Mouse (Mus musculus) lung, postnatal 14 days (tissue): ENCODE measurements around the gene Fxr1.
"Not testable (repeated sequence)": the region's sequence is repeated elsewhere in the genome, so short reads cannot be mapped to it uniquely, and the experiment has no call there.

Experiments
- DNase-seq: peaks from one replicate; pipeline ENCODE4 v3.0.0; 2021

The Fxr1 gene

DNA sequence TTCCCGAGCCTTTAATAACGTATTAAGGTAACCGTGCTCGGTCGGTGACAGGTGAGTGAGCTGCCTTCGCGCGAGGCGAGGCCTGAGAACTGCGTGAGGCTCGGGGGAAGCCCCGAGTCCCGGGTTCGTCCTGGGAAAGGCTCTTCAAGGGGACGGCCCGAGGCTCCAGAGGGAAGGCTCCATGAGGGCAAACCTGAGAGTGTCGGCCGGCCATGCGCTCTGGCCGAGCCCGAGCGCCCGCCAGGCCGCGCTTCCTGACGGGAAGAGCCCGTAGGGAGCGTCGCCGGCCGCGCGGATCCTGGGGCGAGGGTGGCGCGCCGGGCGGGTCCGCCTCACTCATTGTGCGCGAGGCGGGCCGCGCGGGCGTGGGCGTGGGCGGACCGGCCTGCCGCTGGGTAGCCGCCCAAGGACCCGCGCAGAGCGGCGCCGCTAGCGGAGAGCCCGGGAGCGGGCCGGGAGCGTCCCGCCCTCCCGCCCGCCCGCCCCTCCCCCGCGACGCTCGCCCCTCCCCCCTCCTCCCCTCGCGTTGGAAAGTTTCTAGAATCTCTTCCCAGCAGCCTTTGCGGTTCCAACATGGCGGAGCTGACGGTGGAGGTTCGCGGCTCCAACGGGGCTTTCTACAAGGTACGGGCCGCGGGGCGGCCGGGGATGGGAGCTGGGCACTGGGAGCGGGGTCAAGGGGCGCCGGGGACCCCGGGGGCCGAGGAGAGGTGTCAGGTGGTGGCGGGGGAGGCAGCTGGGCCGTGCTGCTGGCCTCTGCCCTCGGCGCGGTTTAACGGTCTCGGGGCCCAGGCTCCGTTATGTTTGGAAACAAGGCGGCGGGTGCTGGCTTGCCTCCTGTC, at the start of gene Fxr1:
TSS of gene Fxr1 (plus strand) at position 404 of the 842 bp plus-strand sequence.
- DNase-seq = peak; percentile 84

DNA sequence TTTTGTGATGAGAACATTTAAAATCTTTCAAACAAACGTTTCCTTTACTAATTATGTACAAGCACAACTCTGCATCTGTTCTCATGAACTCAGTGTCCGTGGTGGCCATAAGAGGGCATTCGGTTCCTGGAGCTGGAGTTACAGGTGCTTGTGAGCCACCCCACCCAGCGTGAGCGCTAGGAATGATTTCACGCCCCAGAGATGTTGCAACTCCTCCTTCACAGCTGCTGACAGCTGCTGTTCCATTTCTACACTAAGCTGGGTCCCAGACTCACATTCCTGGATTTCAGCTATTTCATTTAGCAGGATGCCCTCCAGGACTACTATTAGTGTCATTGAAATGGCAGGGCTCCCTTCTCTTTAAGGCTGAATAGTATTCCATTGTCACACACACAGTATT, 40.3 kb upstream of the Fxr1 start:
- DNase-seq = peak; percentile 26

DNA sequence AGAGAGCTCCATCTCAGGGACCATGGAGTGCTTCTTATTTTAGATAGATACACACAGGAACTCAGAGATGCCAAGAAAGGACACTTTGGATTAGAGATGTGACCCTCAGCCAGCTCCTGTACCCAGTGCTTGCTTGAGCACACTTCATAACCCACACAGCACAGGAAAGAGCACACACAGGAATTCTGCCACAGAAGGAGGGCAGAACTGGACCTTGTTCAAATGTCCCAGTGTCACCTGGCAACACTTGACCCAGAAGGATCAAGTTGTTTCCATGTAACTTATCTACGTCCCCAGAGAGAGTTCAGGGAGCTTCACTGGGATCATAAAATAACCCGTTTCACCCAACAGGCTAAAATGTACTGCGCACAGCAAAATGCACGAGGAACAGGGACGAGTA, 37.0 kb upstream of the Fxr1 start:
- no peak for DNase-seq

DNA sequence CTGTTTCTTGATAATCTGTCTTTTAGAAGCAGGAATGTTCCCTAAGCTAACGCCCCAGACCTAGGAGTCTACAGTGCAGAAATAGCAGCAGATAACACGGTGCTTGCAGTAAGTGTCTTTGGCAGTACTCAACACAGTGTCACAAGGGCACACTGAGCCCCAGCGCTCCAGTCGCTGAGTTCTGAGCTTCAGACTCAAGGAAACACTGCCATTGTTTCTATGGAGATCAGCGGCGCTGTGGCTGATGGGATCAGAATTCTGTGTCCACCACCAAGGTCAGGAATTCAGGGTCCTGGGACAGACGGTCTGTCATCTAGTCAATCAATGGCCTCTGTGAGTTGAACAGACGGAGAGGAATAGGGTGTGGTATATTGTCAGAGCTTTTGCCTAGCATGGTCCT, 30.4 kb upstream of the Fxr1 start:
- no peak for DNase-seq

DNA sequence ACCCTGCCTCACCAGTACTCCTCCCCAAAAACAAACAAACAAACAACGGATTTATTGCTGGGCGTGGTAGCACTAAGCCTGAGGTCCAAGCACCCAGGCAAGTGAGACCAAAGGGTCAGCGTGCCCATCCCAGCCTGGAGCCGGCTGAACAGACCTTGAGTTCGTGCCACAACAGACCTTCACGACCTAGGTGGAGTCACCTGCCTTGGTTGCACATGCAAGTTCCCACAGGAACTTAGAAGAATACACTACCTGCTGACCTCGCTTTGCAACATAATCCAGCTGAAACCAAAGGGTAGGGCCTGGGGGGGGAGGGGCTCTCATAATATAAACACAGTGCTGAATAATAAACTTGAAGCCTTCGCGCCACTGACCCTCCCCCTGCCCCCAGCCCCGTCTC, 29.3 kb upstream of the Fxr1 start:
- no peak for DNase-seq

DNA sequence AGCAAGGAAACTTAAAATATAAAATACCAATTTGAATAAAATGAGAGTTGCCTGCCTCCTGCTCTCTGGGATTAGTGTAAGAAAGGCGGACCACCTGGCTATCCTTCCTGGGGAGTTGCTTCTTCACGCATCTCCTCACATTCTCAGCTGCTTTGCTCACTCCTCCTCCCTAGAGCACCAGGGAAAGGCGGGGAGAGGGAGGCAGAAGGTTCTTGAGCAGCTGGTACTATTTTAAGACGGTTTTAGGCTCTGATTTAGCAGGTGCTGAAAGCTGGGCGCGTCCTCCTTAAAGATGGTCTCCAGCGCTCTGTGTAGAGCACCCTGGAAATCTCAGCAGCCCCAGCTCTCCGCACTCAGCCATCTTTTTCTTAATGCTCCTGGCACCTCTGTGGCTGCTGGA, 28.8 kb upstream of the Fxr1 start:
- no peak for DNase-seq

DNA sequence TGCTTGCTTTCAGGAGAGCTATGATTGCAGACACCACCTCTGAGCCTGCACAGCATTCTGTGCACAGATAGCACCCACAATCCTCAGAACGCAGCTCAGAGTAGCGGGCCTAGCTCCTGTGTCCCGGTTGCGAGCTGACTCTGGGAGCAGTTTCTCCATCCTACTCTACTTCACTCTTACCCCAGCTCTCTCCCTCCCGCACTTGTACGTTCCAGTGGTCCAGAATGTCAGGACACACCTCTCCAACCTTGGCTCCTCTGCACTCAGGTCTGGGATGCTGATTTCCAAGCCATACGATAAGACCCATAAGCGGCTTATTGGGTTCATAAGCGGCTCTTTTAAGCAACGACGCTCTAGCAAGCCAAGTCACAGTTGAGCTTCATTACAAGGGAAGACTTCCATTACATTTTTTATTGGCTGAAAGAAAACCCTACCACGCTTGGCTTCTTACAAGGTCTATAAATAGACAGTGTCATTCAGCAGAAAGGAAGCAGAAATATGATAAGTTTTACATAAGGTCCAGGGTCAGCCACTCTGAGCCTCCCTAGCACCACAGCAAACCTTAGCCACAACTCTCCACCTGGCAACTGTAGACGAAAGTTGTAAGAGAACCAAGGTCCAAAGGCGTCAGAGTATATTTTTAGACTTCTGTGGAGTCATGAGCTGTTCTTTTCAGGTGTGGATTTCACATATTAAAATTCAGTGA, 26.2 kb upstream of the Fxr1 start:
- no peak for DNase-seq

DNA sequence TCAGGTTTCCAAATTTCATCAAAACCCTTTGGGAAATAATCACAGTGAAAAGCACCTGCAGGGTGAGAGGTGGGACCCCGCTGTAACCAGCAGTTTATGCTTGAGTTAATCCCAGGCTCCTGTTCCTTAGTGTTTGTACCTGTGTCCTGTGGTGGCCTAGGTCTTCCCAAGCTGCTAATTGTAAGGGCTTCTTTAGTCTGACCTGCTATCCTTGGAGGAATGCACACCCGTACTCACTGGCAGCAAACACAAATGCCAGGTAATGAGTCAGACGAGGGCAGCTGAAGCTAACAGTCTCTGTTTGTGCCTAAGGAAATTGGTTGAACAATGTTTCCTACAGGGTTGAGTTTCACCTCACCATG, 25.6 kb upstream of the Fxr1 start:
- no peak for DNase-seq

DNA sequence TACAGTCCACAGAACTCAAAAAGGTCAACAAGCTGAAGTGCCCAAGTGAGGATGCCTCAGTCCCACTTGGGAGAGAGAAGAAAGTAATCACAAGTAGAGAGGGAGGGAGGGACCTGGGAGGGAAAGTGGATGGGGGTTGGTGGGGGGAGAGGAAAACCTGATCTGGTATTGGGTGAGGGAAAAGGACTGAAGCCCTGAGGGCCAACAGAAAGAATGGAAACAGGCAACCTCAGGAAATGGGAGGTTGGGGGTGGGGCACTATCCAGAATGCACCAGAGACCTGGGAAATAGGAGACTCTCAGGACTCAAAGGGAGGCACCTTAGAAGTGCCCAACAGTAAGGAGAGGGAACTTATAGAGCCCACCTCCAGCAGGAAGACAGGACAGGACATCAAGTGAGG, 18.1 kb upstream of the Fxr1 start:
- not testable (repeated sequence) for DNase-seq

DNA sequence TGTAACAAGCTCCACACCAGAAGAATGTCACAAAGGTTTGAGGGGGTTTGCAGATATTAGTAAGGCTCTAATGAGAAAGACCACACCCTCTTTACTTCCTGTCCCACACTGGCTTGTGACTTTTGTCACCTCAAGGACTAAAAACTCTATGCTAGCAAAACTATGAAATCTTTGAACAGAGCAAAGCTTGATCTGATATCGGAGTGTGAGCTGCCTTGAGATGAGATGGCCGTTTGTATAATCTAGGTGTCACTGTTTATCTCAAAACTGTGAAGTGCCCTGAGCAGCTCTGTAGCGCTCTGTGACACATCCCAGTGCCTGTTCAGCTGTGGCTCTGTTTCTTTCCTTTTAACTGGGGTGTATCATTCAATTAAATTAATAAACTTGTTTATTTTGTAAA, 15.9 kb upstream of the Fxr1 start:
- DNase-seq = no peak

DNA sequence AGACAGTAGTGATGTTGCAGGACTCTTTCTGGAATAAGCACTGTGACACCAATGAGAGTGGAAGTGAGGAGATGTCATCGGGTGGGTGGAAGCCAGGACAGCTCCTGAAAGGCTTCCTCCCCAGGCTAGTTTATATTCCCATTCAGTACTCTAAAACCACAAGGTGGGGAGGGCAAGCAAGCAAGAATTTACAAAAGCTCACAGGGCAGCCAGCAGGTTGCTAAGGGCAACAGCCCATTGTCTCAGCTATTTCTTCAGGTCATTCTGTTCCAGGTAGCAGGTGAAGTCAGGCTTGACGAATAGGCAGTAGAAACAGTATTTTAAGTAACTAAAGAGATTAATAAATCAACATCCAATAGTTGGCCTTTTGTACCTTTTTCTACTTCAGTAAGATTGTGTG, 13.4 kb upstream of the Fxr1 start:
- no peak for DNase-seq

DNA sequence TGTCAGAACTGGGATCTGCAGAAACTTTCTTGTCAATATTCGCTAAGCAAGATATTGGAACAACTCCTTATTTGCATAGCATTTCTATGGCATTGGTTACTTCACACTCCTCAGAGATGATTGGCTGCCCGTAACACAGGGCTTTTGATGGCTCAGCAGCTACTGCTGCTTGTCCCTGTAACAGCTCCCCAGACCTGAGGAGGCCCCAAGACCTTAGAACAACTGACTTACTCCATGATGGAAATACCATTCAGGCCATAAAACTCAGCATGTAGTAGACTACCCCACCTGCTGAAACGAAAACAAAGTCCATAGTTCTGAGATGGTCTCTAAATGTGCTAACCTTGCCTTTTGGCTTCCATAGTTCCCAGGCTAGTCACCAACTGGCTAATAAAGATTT, 12.9 kb upstream of the Fxr1 start:
- no peak for DNase-seq

DNA sequence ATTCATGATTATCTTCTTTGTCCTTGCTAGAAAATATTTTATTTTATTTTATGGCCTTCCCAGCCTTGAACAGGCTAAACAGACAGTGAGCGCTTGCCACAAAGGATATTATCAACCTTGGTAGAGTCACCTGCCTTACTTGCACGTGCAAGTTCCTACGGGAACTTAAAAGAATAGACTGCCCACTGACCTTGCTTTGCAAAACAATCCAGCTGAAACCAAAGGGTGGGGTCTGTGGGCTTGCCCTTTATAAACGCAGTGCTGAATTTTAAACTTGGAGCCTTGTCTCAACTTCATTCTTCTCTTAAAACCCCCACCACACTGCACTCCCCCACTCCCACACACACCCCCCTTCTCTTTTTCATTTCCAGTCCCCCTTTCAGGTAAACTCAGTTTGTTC, 12.1 kb upstream of the Fxr1 start:
- DNase-seq = no peak

DNA sequence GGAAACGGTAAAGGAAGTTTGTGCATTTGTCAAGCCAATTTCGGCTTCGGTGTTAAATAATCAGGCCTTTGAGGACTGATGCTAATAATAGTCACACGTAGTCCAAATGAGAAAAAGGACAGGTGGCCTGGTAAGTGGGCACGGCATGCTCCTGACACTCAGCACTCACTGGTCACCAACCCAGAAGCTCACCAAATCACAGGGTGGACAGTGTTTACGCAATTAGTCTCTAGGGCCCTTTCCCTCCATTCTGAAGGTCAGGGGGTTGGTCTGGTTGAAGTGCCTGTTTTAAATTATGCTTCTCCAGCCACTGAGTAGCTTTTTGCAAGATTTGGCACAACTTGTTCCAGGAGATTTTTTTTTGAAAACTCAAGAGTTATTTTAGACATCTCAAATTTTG, 11.6 kb upstream of the Fxr1 start:
- DNase-seq = no peak

DNA sequence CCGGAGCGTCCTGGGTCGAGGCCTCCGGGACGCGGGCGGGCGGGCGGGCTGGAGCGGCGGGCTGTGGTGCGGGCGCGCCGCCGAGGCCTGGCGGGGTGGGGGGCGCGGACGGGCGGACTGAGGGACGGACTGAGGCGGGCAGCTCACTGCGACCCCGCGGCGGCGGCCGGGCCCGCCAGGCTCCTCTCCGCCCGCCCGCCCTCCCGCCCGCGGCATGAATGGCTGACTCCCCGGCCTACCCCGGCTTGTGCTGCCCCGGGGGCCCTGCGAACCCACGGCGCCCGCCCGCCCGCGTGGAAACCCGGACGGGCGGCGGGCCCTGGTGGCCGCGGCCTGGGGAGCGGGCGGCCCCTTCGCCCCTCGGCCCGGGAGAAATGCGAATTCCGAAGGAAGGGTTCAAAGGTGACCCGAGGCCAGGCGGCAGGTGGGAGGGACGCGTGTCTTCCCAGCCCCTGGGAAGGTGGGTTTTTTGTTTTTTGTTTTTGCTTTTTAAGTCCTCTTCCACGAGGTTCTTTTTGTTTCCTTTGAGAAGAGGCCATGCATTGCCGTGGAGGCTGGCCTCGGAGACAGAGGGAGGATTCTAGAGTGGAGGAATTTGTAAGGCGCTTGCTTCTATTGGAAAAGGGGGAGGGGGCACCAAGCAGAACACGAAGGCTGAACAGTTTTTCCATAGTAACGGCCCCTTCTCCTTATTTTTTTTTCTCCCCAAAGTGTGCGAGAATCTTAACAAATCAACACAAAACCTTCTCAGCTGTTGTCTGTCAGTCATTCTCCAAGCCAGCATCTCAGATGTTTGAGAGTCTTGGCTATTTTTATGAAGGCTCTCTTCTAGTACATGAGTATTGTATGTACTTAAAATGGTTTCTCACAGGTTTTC, 877 bp downstream of the Fxr1 start:
- DNase-seq = no peak

DNA sequence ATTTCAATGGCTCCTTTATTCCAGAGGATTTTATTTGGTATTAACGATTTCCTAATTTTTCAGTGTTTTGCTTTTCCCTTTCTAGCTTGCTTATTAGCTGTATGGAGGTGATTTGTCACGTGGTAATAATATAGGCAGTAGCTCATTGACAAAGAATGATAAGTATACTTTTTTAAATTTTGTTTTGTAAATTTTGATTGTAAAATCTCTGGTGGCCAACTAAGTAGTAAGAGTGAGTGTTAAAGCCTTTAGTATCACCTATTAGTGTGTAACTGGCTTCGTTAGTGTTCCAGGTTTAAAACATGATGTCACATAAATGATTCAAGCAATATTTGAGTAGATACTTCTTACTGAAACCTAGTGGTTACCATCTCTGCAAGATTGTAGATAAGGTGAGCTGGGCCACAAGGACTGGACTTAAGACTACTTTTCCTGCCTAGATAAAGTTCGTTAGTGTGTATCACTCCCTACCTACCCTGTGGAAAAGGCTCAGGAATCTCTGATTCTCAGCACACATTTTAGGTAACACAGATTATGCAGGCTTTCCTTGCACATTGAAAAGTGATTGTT, 1.6 kb downstream of the Fxr1 start:
- no peak for DNase-seq

DNA sequence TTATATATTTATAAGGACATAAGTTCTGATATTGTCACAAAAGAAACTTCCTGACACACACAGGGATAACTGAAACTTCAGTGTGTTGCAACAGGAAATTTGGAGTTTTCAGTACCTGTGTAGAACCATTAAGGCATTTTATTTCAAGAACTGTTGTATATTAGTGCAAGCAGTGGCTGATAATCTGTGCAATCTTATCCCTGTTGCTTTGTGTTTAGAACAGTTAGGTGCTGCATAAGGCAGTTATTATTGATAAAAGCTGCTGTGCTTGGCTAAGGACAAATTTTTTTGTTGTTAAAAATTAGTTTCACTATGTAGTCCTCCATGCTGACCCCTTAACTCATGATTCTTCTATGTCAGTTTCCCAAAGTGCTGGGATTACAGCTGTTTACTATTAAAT, 9.2 kb downstream of the Fxr1 start:
- no peak for DNase-seq

DNA sequence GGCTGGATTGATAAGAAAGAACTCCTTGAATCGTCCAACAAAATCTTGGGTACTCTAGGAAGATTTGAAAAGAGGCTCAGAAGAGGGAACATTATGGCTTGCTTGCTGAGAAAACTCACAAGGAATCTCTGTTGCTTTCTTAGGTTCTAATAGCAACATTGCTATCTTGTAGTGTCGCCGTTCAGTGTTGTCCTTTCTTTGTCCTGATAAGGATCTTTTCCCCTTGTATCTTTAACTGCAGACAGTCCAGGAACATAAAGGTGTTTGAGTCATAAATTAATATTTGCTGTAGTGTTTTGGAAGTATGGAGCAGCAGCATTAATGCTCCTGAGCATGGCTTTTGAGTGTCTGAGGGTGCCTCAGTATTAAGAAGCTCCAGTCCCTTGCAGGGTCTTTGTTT, 10.9 kb downstream of the Fxr1 start:
- no peak for DNase-seq

DNA sequence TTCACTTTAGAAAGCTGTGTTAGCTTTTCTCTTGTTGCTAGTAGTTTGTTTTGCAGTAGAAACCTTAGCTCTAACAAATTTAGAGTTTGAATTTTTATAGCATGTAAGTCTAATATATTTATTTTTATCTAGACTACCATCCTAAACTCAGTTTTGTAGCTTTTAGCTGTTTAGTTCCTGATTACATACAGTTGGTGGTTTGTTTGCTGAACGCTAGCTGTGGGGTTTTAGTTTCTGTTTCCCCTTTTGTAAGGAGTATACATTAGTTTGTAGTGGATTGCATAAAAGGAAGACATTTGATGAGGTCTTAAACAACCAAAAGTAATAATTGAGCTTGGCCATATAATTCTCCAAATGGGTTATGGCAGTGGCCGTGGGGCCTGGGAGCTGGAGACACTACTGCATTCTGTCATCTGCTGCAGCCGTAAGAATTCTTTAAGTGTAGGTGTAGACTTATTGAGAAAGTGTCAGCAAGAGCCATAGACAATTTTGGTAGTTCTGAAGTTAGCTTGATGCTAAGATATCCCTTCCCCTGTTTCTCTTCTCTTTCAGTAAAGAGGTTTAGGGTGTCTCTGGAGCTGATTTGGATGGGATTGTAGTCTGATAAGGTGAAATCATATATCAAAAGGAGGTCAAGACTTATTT, 14.1 kb downstream of the Fxr1 start:
- no peak for DNase-seq

DNA sequence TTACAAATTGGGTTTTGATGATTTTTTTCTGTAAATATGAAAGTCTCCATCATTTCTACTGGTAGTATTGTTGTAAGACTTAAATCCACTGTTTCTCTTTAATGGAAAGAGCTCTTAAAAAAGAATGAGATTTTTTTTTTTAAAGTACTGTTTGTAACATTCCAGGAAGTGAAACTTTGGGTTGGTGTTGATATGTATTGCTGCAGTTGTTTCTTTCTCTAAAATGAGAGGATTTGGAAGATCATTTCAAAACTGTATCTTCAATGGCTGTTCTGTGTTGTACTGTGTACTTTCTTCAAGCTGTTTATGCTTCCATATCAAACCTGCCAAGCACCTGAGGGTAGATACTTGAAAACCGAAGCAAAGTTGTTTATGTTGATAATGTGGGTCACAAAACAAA, 15.1 kb downstream of the Fxr1 start:
- DNase-seq = no peak

DNA sequence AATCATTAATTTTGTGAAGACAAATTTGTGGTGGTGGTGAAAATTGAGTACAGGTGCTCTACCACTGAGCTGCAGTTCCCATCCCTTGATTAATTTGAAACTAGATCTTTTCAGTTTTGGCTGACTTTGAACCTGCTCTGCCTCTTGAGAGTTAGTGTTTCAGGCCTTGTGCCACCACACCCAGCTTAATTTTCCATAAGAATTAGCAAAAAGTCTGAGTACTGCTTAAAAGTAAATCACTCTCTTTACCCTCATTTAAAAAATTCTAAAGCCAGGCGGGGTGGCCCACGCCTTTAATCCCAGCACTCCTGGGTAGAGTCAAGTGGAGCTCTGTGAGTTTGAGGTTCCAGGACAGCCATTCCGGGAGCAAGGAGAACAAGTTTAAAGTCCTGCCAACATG, 16.0 kb downstream of the Fxr1 start:
- DNase-seq = no peak

DNA sequence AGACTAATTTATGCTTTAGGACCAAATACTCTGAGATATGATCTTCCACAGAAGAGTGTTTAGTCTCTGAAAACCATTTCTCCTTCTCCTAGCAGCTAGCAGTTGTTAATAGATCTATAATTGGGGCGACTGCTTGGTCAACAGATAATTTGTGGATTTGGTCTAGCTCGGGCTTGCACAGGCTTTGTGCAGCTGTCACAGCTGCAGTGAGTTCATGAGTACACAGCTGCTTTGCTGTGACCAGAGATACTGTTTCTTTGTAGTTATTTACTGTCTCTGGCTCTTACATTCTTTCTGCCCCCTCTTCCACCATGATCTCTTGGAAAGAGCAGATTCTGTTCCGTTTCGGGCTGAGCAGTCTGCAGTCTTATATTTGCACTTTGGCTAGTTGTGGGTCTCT, 22.2 kb downstream of the Fxr1 start:
- no peak for DNase-seq

DNA sequence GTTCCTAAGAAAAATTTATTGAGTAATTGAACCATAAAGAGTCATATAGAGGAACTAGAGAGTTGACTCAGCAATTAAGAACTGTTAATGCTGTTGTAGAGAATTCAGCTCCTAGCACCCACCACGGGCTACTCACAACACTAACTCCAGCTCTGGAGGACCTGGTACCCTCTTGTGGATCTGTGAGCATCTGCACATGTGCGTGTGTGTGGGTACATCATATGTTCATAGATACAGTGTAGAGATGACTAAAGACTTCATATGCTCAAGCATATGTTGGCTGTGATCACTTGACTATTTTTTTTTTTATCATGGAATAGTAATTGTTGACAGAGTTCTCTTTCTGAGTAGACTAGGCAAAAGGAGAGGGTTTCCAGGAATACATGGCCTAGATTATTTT, 42.6 kb downstream of the Fxr1 start:
- DNase-seq = no peak
